Mouse (Mus musculus) embryonic facial prominence, embryonic 13.5 days (tissue): ENCODE data around the gene Arg2. TPM values are rescaled to one million over a fixed set of nuclear protein-coding genes. Genes with fewer than 3 reads are reported as not detected.
"Not testable (repeated sequence)": the region's sequence is repeated elsewhere in the genome, so short reads cannot be mapped to it uniquely, and the experiment has no call there.

ENCODE experiments used
- ATAC-seq: fragments of 200-750 bp; cut with Nextera tagmentation; 2 replicates; pipeline ENCODE4 v1.8.0; 2017; ENCODE audit warnings: low read depth; ENCODE audit not compliant: insufficient number of reproducible peaks, insufficient read depth, low FRiP score, low TSS enrichment
- H3K27ac ChIP-seq: fragments of 300-500 bp; sonication (generic); 2 replicates; pipeline ENCODE4 v1.5.1; 2015; ENCODE audit warnings: moderate library complexity, mild to moderate bottlenecking, inconsistent platforms
- H3K27me3 ChIP-seq: fragments of 300-500 bp; sonication (generic); 2 replicates; pipeline ENCODE4 v1.6.1; 2015; ENCODE audit warnings: mild to moderate bottlenecking, inconsistent platforms
- H3K36me3 ChIP-seq: fragments of 300-500 bp; sonication (generic); 2 replicates; pipeline ENCODE4 v1.6.1; 2015; ENCODE audit warnings: mild to moderate bottlenecking, inconsistent platforms
- H3K4me1 ChIP-seq: fragments of 300-500 bp; sonication (generic); 2 replicates; pipeline ENCODE4 v1.6.1; 2015; ENCODE audit warnings: inconsistent platforms
- H3K4me2 ChIP-seq: fragments of 300-500 bp; sonication (generic); 2 replicates; pipeline ENCODE4 v1.6.1; 2015; ENCODE audit warnings: moderate library complexity, mild to moderate bottlenecking, inconsistent platforms
- H3K4me3 ChIP-seq: fragments of 300-500 bp; sonication (generic); 2 replicates; pipeline ENCODE4 v1.5.1; 2015; ENCODE audit warnings: mild to moderate bottlenecking, inconsistent platforms
- H3K9ac ChIP-seq: fragments of 300-500 bp; sonication (generic); 2 replicates; pipeline ENCODE4 v1.6.1; 2015; ENCODE audit warnings: mild to moderate bottlenecking, inconsistent platforms
- H3K9me3 ChIP-seq: fragments of 300-500 bp; sonication (generic); 2 replicates; pipeline ENCODE4 v1.6.1; 2016; ENCODE audit warnings: inconsistent platforms
- WGBS: fragments of 180-500 bp; shearing (Covaris S2); methylation state at CpG from one replicate; pipeline ENCODE4 v1.1.7; 2015; ENCODE audit warnings: mixed read lengths; 5-methylcytosine and 5-hydroxymethylcytosine counted together
- polyA plus RNA-seq: library from polyadenylated mRNA; unstranded; fragments of >200 nt; fragmentation: Nextera tagmentation; extraction: Ambion mirVana; gene quantifications from 2 replicates; pipeline ENCODE4 v1.2.1, GENCODE M21; 2015

Gene Arg2
- polyA plus RNA-seq, 1 experiment from 2014 or later = 4.9 TPM

DNA sequence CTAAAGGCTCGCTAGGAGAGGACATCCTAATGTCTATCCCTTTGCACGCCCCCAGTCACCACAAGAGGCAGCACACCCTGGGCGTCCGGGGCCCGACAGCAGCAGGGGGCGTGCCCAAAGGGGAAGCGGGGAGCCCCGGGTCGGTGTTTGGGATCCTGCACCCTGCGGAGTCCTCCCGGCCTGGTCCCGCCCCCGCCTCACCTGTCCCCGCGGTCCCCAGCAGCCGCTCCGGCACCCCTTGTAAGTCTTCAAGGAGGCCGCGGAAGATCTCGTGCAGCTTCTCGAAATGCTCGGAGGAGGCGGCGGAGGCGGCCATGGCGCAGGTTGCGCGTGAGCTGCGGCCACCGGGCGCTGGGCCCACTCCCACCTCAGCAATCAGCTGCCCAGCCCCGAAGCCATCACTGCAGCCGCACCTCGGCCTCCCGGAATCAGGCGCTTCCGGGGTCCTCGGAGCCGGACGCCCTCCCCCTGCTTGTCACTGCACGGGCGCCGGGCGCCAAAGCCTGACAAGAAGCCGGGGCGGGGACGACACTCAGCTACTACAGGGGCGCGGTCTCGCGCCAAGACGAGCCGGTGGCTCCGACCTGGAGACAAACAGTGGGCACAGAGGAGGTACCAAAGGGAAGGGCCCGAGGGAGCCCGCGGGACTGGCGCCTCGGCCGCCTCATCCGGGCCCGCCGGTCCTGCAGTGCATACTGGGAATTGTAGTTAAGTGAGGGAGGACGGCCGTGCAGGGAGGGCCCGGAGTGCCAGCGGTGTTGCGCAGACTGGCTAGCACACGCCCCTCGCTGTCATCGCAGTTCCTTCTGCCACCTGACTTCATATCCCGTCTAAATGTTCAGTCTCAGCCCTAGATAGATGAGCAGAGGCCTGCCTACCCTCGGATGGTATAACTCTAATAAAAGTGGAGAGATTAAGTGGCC, 41.7 kb downstream of the Arg2 start, which contains the start of gene Vti1b:
Gene Vti1b, minus strand, starts transcription at position 649 of the 923 bp plus-strand sequence.
- H3K27ac ChIP-seq = peak within 1 kb of the TSS; percentile 90
- H3K9me3 ChIP-seq = no peaks in the 10 kb centered on the region
- H3K36me3 ChIP-seq = peaks cover 24% of the 10 kb centered on the region
- peak; percentile 97 for ATAC-seq
- peaks cover 6% of the 10 kb centered on the region for H3K4me1 ChIP-seq
- H3K27me3 ChIP-seq = no peaks in the 10 kb centered on the region
- peak within 1 kb of the TSS; percentile 98 for H3K4me3 ChIP-seq
- peak within 1 kb of the TSS; percentile 83 for H3K9ac ChIP-seq
- WGBS = under 1% methylated on average over 73 of the region's 73 CpGs
- H3K4me2 ChIP-seq = peak within 1 kb of the TSS; percentile 61

DNA sequence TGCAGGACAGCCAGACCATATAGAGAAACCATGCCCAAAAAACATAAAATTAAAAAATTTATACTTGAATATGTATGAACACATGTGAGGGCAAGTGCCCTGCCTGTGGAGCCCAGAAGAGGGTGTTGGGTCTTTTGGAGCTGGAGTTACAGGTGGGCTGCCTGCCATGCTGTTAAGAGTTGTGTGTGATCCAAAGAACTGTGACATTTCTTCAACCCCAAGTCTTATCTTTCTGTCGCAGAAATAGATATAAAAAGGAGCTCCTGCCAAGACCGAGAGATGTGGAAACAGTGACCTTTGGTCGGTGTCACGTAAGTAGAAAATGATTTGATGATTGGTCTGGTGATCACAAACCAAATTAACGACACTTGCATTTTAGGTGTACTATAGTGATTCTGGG, 43.1 kb downstream of the Arg2 start:
- 85% methylated on average over 5 of the region's 5 CpGs for WGBS
- no peak overlapping the region for H3K4me3 ChIP-seq
- H3K36me3 ChIP-seq = peaks cover 27% of the 10 kb centered on the region
- H3K9me3 ChIP-seq = no peaks in the 10 kb centered on the region
- no peak overlapping the region for H3K9ac ChIP-seq
- no peak overlapping the region for H3K27ac ChIP-seq
- no peak overlapping the region for H3K4me2 ChIP-seq
- no peak for ATAC-seq
- peaks cover 6% of the 10 kb centered on the region for H3K4me1 ChIP-seq
- H3K27me3 ChIP-seq = no peaks in the 10 kb centered on the region

DNA sequence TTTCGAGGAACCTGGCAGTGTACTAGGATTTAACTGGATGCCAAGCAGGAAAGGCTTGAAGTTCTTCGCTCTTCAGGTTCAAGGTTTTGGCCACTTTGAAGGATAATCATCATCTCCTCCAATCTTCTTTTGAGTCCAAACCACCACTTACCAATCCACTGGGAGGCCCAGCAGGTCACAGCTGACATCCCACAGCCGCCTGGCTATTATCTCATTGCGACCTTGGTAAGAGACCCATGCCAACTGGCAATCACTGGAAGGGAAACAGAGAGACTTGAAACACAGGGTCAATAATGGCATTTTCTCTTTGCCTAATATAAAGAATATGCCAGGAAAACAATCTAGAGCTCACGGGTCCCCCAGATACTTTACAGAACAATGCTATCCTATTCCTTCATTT, 45.4 kb downstream of the Arg2 start:
- H3K4me3 ChIP-seq = no peak overlapping the region
- H3K27ac ChIP-seq = no peak overlapping the region
- no peaks in the 10 kb centered on the region for H3K27me3 ChIP-seq
- no peak for ATAC-seq
- WGBS = 94% methylated on average over 5 of the region's 5 CpGs
- H3K9me3 ChIP-seq = no peaks in the 10 kb centered on the region
- H3K9ac ChIP-seq = no peak overlapping the region
- H3K4me1 ChIP-seq = peaks cover 6% of the 10 kb centered on the region
- H3K4me2 ChIP-seq = no peak overlapping the region
- peaks cover 41% of the 10 kb centered on the region for H3K36me3 ChIP-seq

DNA sequence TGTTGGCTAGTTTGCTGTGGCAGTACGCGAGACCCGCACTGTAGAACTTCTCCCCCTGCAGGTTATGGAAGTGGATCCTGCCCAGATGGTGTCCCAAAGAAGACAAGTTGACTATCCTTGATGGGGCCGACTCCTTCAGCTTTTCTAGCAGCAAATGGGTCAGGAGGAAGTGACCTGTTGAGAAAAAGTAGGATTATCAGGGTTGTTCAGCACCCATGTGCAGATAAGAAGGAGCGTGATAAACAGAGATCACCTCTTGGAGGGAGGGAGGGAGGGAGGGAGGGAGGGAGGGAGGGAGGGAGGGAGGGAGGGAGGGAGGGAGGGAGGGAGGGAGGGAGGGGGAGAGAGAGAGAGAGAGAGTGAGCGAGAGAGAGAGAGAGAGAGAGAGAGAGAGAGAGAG, 54.6 kb downstream of the Arg2 start:
- not testable (repeated sequence) for H3K9ac ChIP-seq, H3K27ac ChIP-seq, H3K4me2 ChIP-seq, H3K4me1 ChIP-seq, H3K4me3 ChIP-seq, ATAC-seq, H3K9me3 ChIP-seq, H3K27me3 ChIP-seq
- WGBS = 89% methylated on average over 4 of the region's 6 CpGs
- peaks cover 78% of the 10 kb centered on the region for H3K36me3 ChIP-seq

DNA sequence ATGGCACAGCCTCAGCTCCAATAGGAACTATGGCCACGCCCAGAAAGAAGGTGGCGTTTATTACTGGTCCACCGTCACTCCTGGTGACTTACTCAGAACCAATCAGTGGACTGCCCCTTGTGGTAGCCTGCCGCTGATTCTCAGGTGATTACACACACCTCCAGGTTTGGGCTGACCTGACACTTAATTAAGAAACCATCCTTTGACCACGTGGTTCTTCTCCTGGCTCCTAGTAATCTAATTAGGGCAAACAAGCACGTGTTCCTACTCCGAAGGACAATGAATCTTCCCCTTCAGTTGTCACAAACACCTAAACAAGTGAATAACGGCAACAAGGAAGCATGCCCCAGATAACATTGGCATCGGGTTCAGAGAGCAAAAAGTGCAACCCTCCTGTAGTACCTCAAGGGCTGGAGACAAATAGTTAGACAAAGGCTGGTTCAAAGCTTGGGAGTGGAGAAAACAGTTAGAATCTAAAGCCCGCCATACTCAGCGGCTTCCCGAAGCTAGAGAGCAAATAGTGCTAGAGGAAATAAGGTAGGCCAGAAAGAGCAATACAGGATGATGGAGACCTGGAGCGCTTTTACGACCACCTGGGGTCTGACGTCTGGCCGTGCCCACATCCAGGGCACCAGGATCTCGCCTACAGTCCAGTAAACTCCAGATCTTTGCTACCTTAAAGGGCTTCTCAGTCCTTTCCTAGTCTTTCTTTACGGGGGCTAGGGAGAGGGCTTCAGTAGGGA, 60.5 kb downstream of the Arg2 start:
- H3K27me3 ChIP-seq = no peaks in the 10 kb centered on the region
- H3K4me2 ChIP-seq = peak overlapping the region; percentile 79
- peak overlapping the region; percentile 64; the same call in 1 of the 2 replicates for H3K27ac ChIP-seq
- ATAC-seq = peak; percentile 79; the same call in 1 of the 2 replicates
- peak overlapping the region; percentile 78 for H3K9ac ChIP-seq
- H3K9me3 ChIP-seq = no peaks in the 10 kb centered on the region
- H3K4me3 ChIP-seq = peak overlapping the region; percentile 69
- peaks cover 24% of the 10 kb centered on the region for H3K36me3 ChIP-seq
- under 1% methylated on average over 18 of the region's 18 CpGs for WGBS
- peaks cover 15% of the 10 kb centered on the region for H3K4me1 ChIP-seq

DNA sequence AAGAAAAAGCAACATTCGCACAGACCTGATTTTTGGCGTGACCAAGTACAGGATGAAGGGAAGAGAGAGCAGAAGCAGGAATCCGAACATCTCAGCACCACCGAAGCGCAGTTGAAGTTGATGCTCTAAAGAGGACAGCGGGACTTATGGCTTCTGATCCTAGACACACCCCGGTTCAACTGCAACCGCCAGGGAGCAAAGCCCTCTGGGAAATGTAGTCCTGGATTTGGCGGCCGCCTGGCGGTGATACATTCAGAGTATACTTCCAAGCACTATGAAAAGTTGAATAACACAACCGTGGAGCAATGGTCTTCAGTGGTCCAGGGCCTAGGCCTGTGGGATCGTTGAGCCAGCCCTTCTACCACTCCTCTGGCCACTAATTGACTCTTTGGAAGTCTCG, 61.1 kb downstream of the Arg2 start:
- WGBS = 3% methylated on average over 14 of the region's 14 CpGs
- H3K27ac ChIP-seq = peak overlapping the region; percentile 64; the same call in 1 of the 2 replicates
- H3K36me3 ChIP-seq = peaks cover 18% of the 10 kb centered on the region
- H3K27me3 ChIP-seq = no peaks in the 10 kb centered on the region
- ATAC-seq = peak; percentile 70
- H3K9me3 ChIP-seq = no peaks in the 10 kb centered on the region
- H3K4me1 ChIP-seq = peaks cover 15% of the 10 kb centered on the region
- H3K4me2 ChIP-seq = peak overlapping the region; percentile 79
- peak overlapping the region; percentile 69 for H3K4me3 ChIP-seq
- peak overlapping the region; percentile 78 for H3K9ac ChIP-seq

DNA sequence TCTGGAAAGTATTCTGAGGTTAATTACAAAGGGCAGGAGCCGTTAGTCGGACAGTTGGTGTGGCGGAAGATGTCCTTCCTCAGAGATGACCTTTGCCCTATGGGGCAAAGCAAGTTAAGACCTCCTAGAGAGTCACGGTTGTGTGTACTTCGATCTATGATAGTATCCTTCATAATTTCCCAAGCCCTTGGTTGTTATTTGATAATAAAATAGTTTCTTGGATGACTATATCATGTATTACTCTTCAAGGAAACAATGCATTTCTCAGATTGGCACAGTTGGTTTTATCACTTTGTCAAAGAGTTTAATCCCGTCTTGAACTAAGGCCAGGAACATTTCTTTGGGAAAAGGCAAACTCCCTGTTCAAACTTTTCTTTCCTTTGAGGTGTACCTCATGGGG, 61.6 kb downstream of the Arg2 start, which contains the start of gene Rdh11:
Gene Rdh11, minus strand, starts transcription at position 101 of the 400 bp plus-strand sequence.
- H3K27ac ChIP-seq = peak within 1 kb of the TSS; percentile 64; the same call in 1 of the 2 replicates
- peaks cover 13% of the 10 kb centered on the region for H3K36me3 ChIP-seq
- H3K9me3 ChIP-seq = no peaks in the 10 kb centered on the region
- H3K9ac ChIP-seq = peak within 1 kb of the TSS; percentile 78
- H3K4me1 ChIP-seq = peaks cover 15% of the 10 kb centered on the region
- peak within 1 kb of the TSS; percentile 69 for H3K4me3 ChIP-seq
- H3K27me3 ChIP-seq = no peaks in the 10 kb centered on the region
- WGBS = 45% methylated on average over 6 of the region's 6 CpGs
- no peak for ATAC-seq
- H3K4me2 ChIP-seq = peak within 1 kb of the TSS; percentile 79

DNA sequence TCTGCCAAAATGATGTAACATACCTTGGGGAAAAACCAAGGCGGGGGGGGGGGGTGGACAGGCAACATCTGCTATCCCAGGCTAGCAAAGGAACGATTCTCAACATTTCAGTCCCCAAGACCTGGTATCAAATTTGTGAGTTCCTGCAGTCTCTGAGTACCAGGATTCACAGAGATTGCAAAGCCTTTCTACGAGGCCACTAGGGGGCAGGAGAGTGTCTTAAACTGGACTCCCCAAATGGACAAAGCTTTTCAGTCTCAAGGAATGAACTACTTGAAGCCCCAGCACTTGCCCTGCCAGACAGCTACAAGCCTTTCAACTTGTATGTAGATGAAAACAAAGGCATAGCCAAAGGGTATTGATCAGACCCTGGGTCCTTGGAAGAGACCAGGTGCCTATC, 62.9 kb downstream of the Arg2 start:
- peaks cover 15% of the 10 kb centered on the region for H3K4me1 ChIP-seq
- 4% methylated on average over 3 of the region's 3 CpGs for WGBS
- H3K36me3 ChIP-seq = peaks cover under 1% of the 10 kb centered on the region; the same call in 1 of the 2 replicates
- no peak for ATAC-seq
- H3K4me2 ChIP-seq = no peak overlapping the region
- no peak overlapping the region for H3K4me3 ChIP-seq
- H3K27ac ChIP-seq = no peak overlapping the region
- no peaks in the 10 kb centered on the region for H3K9me3 ChIP-seq
- H3K9ac ChIP-seq = no peak overlapping the region
- no peaks in the 10 kb centered on the region for H3K27me3 ChIP-seq

DNA sequence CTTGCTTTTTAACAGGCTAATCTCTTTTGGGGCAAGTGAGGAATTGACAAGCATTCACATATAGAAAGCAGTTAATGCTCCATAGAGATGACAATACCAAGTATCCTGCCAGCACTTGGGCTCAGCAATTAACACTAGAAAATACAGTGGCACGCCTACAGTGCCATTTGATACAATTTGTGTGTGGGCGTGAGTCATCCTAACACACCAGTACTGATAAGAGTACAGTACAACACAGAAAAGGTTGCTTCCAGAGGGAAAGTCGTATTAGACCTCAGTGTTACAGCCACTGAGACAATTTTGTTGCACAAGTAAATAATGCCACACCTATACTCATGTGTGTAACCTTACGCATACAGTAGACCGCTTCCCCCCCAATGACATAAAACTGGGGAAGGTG, 66.5 kb downstream of the Arg2 start:
- no peak for ATAC-seq
- no peak overlapping the region for H3K4me3 ChIP-seq
- H3K4me1 ChIP-seq = peaks cover under 1% of the 10 kb centered on the region
- H3K27ac ChIP-seq = no peak overlapping the region
- WGBS = 86% methylated on average over 5 of the region's 5 CpGs
- no peaks in the 10 kb centered on the region for H3K27me3 ChIP-seq
- H3K9ac ChIP-seq = no peak overlapping the region
- no peaks in the 10 kb centered on the region for H3K9me3 ChIP-seq
- H3K4me2 ChIP-seq = no peak overlapping the region
- H3K36me3 ChIP-seq = no peaks in the 10 kb centered on the region

DNA sequence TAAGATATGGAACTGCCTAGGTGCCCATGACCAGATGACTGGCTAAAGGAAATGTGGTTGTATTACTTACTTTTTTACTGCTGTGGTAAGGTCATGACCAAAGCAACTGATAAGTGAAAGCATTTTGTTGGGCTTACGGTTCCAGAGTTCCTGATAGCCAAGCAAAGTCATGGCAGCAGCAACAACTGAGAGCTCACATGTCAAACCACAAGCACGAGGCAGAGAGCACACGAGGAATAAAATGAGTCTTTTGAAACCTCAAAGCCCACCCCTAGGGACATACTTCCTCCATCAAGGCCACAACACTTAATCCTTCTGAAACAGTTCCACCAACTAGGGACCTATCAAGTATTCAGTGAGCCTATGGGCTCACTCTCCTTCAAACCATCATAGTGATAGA, 71.3 kb downstream of the Arg2 start:
- H3K27me3 ChIP-seq = no peaks in the 10 kb centered on the region
- no peak overlapping the region for H3K27ac ChIP-seq
- H3K9ac ChIP-seq = no peak overlapping the region
- H3K36me3 ChIP-seq = no peaks in the 10 kb centered on the region
- 69% methylated on average over 3 of the region's 3 CpGs for WGBS
- no peak for ATAC-seq
- H3K4me1 ChIP-seq = no peaks in the 10 kb centered on the region
- H3K4me3 ChIP-seq = no peak overlapping the region
- H3K4me2 ChIP-seq = no peak overlapping the region
- H3K9me3 ChIP-seq = no peaks in the 10 kb centered on the region
